Mouse (Mus musculus): ENCODE data around the gene Abca1. TPM values are rescaled to one million over a fixed set of nuclear protein-coding genes. Genes with fewer than 3 reads are reported as not detected.

Abca1 gene
- polyA plus RNA-seq, 1 experiment from 2014 or later = 16.3 TPM

GRCm38 (mm10) chr4:53147046-53147445 is 12.6 kb downstream of the Abca1 start:
- Histone ChIP-seq H3K27me3 (replicated peaks; ENCODE audit: control insufficient read depth, insufficient read depth, low read length) (no peaks in the 10 kb centered on the region), H3K4me1 (replicated peaks; ENCODE audit: control insufficient read depth, insufficient read depth, low read length) (peaks cover 3% of the 10 kb centered on the region), H3K4me2 (no peak overlapping the region), H3K9me3 (ENCODE audit: control insufficient read depth, low read length) (no peaks in the 10 kb centered on the region), H3K4me3 (ENCODE audit: low read depth, low read length) (no peak overlapping the region), H3K9ac (ENCODE audit: low read depth, low read length) (no peak overlapping the region), H3K36me3 (ENCODE audit: control insufficient read depth, insufficient read depth, low read length) (no peaks in the 10 kb centered on the region), H3K27ac (ENCODE audit: low read depth, low read length) (no peak overlapping the region)
- WGBS = 47% methylated on average over 4 of the region's 4 CpGs
- no peak for DNase-seq (ENCODE audit: low spot score)
- ATAC-seq (replicated peaks; ENCODE audit: low FRiP score) = no peak

GRCm38 (mm10) chr4:53146227-53146949 is 13.3 kb downstream of the Abca1 start:
- 85% methylated on average over 12 of the region's 12 CpGs for WGBS
- ATAC-seq (replicated peaks; ENCODE audit: low FRiP score) = no peak
- H3K4me3 ChIP-seq (ENCODE audit: low read depth, low read length) = no peak overlapping the region
- no peaks in the 10 kb centered on the region for H3K36me3 ChIP-seq (ENCODE audit: control insufficient read depth, insufficient read depth, low read length)
- no peak for DNase-seq (ENCODE audit: low spot score)
- no peak overlapping the region for H3K27ac ChIP-seq (ENCODE audit: low read depth, low read length)
- no peaks in the 10 kb centered on the region for H3K27me3 ChIP-seq (replicated peaks; ENCODE audit: control insufficient read depth, insufficient read depth, low read length)
- H3K4me1 ChIP-seq (replicated peaks; ENCODE audit: control insufficient read depth, insufficient read depth, low read length) = peaks cover 3% of the 10 kb centered on the region
- H3K9me3 ChIP-seq (ENCODE audit: control insufficient read depth, low read length) = no peaks in the 10 kb centered on the region
- H3K9ac ChIP-seq (ENCODE audit: low read depth, low read length) = no peak overlapping the region
- H3K4me2 ChIP-seq = no peak overlapping the region

GRCm38 (mm10) chr4:53145434-53146168 is 14.1 kb downstream of the Abca1 start:
- no peaks in the 10 kb centered on the region for H3K27me3 ChIP-seq (replicated peaks; ENCODE audit: control insufficient read depth, insufficient read depth, low read length)
- H3K27ac ChIP-seq (ENCODE audit: low read depth, low read length) = no peak overlapping the region
- no peaks in the 10 kb centered on the region for H3K36me3 ChIP-seq (ENCODE audit: control insufficient read depth, insufficient read depth, low read length)
- no peak overlapping the region for H3K4me2 ChIP-seq
- DNase-seq (ENCODE audit: low spot score) (no peak), ATAC-seq (replicated peaks; ENCODE audit: low FRiP score) (no peak)
- WGBS = 66% methylated on average over 12 of the region's 12 CpGs
- H3K4me1 ChIP-seq (replicated peaks; ENCODE audit: control insufficient read depth, insufficient read depth, low read length) = peaks cover 3% of the 10 kb centered on the region
- H3K9ac ChIP-seq (ENCODE audit: low read depth, low read length) = no peak overlapping the region
- no peak overlapping the region for H3K4me3 ChIP-seq (ENCODE audit: low read depth, low read length)
- no peaks in the 10 kb centered on the region for H3K9me3 ChIP-seq (ENCODE audit: control insufficient read depth, low read length)

GRCm38 (mm10) chr4:53144571-53144970 is 15.1 kb downstream of the Abca1 start:
- no peaks in the 10 kb centered on the region for H3K9me3 ChIP-seq (ENCODE audit: control insufficient read depth, low read length)
- H3K4me2 ChIP-seq = peak overlapping the region; percentile 10; the same call in 1 of the 2 replicates
- H3K4me3 ChIP-seq (ENCODE audit: low read depth, low read length) = no peak overlapping the region
- 0 out of 2 replicates have a peak, but pooled peaks cover 2% of the 10 kb centered on the region for H3K27me3 ChIP-seq (replicated peaks; ENCODE audit: control insufficient read depth, insufficient read depth, low read length)
- peak overlapping the region; percentile 38; the same call in 1 of the 2 replicates for H3K27ac ChIP-seq (ENCODE audit: low read depth, low read length)
- peaks cover 5% of the 10 kb centered on the region for H3K4me1 ChIP-seq (replicated peaks; ENCODE audit: control insufficient read depth, insufficient read depth, low read length)
- 73% methylated on average over 10 of the region's 10 CpGs for WGBS
- ATAC-seq (replicated peaks; ENCODE audit: low FRiP score) = no peak
- DNase-seq (ENCODE audit: low spot score) = no peak
- H3K9ac ChIP-seq (ENCODE audit: low read depth, low read length) = no peak overlapping the region
- H3K36me3 ChIP-seq (ENCODE audit: control insufficient read depth, insufficient read depth, low read length) = no peaks in the 10 kb centered on the region

GRCm38 (mm10) chr4:53144021-53144420 is 15.7 kb downstream of the Abca1 start:
- DNase-seq (ENCODE audit: low spot score) (no peak), ATAC-seq (replicated peaks; ENCODE audit: low FRiP score) (peak; percentile 66)
- 56% methylated on average over 8 of the region's 8 CpGs for WGBS
- Histone ChIP-seq H3K36me3 (ENCODE audit: control insufficient read depth, insufficient read depth, low read length) (no peaks in the 10 kb centered on the region), H3K4me2 (peak overlapping the region; percentile 10; the same call in 1 of the 2 replicates), H3K4me1 (replicated peaks; ENCODE audit: control insufficient read depth, insufficient read depth, low read length) (peaks cover 5% of the 10 kb centered on the region), H3K9ac (ENCODE audit: low read depth, low read length) (peak overlapping the region; percentile 48; the same call in 1 of the 2 replicates), H3K4me3 (ENCODE audit: low read depth, low read length) (peak overlapping the region; percentile 44), H3K9me3 (ENCODE audit: control insufficient read depth, low read length) (no peaks in the 10 kb centered on the region), H3K27ac (ENCODE audit: low read depth, low read length) (peak overlapping the region; percentile 43; the same call in 1 of the 2 replicates), H3K27me3 (replicated peaks; ENCODE audit: control insufficient read depth, insufficient read depth, low read length) (0 out of 2 replicates have a peak, but pooled peaks cover 2% of the 10 kb centered on the region)

GRCm38 (mm10) chr4:53140678-53141077 is 19.0 kb downstream of the Abca1 start:
- DNase-seq (ENCODE audit: low spot score) (no peak), ATAC-seq (replicated peaks; ENCODE audit: low FRiP score) (no peak)
- Histone ChIP-seq H3K9me3 (ENCODE audit: control insufficient read depth, low read length) (no peaks in the 10 kb centered on the region), H3K4me3 (ENCODE audit: low read depth, low read length) (no peak overlapping the region), H3K4me2 (peak overlapping the region; percentile 42; the same call in 1 of the 2 replicates), H3K27me3 (replicated peaks; ENCODE audit: control insufficient read depth, insufficient read depth, low read length) (0 out of 2 replicates have a peak, but pooled peaks cover 2% of the 10 kb centered on the region), H3K4me1 (replicated peaks; ENCODE audit: control insufficient read depth, insufficient read depth, low read length) (peaks cover 15% of the 10 kb centered on the region), H3K36me3 (ENCODE audit: control insufficient read depth, insufficient read depth, low read length) (no peaks in the 10 kb centered on the region), H3K9ac (ENCODE audit: low read depth, low read length) (no peak overlapping the region), H3K27ac (ENCODE audit: low read depth, low read length) (peak overlapping the region; percentile 28; the same call in 1 of the 2 replicates)
- WGBS = 90% methylated on average over 6 of the region's 6 CpGs

- 0 out of 2 replicates have a peak, but pooled peaks cover 2% of the 10 kb centered on the region for H3K27me3 ChIP-seq (replicated peaks; ENCODE audit: control insufficient read depth, insufficient read depth, low read length)
- WGBS = 74% methylated on average over 2 of the region's 2 CpGs
- no peaks in the 10 kb centered on the region for H3K36me3 ChIP-seq (ENCODE audit: control insufficient read depth, insufficient read depth, low read length)
- peaks cover 15% of the 10 kb centered on the region for H3K4me1 ChIP-seq (replicated peaks; ENCODE audit: control insufficient read depth, insufficient read depth, low read length)
- peak overlapping the region; percentile 42 for H3K4me2 ChIP-seq
- DNase-seq (ENCODE audit: low spot score) (no peak), ATAC-seq (replicated peaks; ENCODE audit: low FRiP score) (peak; percentile 35)
- peak overlapping the region; percentile 58 for H3K27ac ChIP-seq (ENCODE audit: low read depth, low read length)
- H3K9me3 ChIP-seq (ENCODE audit: control insufficient read depth, low read length) = no peaks in the 10 kb centered on the region
- no peak overlapping the region for H3K9ac ChIP-seq (ENCODE audit: low read depth, low read length)
- no peak overlapping the region for H3K4me3 ChIP-seq (ENCODE audit: low read depth, low read length)
Measured at GRCm38 (mm10) chr4:53139495-53139894, 20.2 kb downstream of the Abca1 start.

- 33% methylated on average over 3 of the region's 3 CpGs for WGBS
- Histone ChIP-seq H3K4me2 (peak overlapping the region; percentile 40), H3K27ac (ENCODE audit: low read depth, low read length) (peak overlapping the region; percentile 26; the same call in 1 of the 2 replicates), H3K9ac (ENCODE audit: low read depth, low read length) (no peak overlapping the region), H3K4me3 (ENCODE audit: low read depth, low read length) (no peak overlapping the region), H3K9me3 (ENCODE audit: control insufficient read depth, low read length) (no peaks in the 10 kb centered on the region), H3K27me3 (replicated peaks; ENCODE audit: control insufficient read depth, insufficient read depth, low read length) (0 out of 2 replicates have a peak, but pooled peaks cover 2% of the 10 kb centered on the region), H3K36me3 (ENCODE audit: control insufficient read depth, insufficient read depth, low read length) (no peaks in the 10 kb centered on the region), H3K4me1 (replicated peaks; ENCODE audit: control insufficient read depth, insufficient read depth, low read length) (peaks cover 15% of the 10 kb centered on the region)
- ATAC-seq (replicated peaks; ENCODE audit: low FRiP score) (peak; percentile 83), DNase-seq (ENCODE audit: low spot score) (no peak)
Measured at GRCm38 (mm10) chr4:53138974-53139373, 20.7 kb downstream of the Abca1 start.

All from liver, embryonic 11.5 days (tissue).